Mouse (Mus musculus): ENCODE measurements around the gene Fam102b. TPM values are rescaled to one million over a fixed set of nuclear protein-coding genes. Genes with fewer than 3 reads are reported as not detected.

Gene Fam102b
- total RNA-seq, 1 experiment, result 7.5 TPM

DNA sequence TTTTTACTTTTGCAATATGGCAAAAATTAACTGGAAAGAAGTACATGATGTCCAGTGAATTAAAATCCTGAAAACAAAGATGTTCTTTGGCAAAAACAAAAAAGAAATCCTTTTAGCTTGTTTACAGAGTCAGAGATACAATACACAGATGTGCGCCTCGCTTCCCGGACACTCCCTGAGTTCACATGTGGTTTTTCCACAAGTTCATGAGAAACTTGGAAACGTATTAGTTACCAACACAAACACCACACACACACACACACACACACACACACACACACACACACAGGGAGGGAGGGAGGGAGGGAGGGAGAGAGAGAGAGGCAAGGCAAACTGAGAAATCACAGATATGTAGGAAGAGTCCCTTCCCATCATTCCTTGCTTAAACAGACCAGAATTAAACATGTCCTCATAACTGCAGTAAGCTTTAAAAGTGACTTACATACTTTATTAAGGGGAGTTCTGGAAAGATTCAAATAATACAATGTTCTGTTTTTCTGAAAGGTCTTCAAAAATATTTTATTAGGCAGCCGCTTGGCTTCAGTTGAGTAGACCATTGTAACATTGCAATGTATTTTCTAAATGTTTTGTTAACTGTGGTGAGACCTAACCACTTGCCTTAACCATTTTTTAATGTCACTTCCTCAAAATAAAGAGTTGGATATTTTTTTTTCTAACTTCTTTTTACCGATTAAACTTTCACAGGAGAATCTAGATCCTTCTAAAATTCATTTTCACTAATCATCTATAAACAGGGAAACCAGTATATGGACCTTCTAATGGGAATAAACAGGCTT is 5.5 kb downstream of the Fam102b start:
- no peak for DNase-seq (ENCODE audit: low read depth, low spot score)
- TF ChIP-seq CHD2 (IDR thresholded peaks at IDR 0.05; ENCODE audit: low read depth, low read length), result no peak
- no peak for TF ChIP-seq HCFC1 (IDR thresholded peaks at IDR 0.05; ENCODE audit: borderline replicate concordance, insufficient read depth, low read length)
- no peak for TF ChIP-seq MAFK (IDR thresholded peaks at IDR 0.05; ENCODE audit: insufficient read depth, low read depth, low read length)
- TF ChIP-seq ZC3H11A (IDR thresholded peaks at IDR 0.05; ENCODE audit: borderline replicate concordance, low read depth, low read length), result no peak
- no peak for TF ChIP-seq ZNF384 (IDR thresholded peaks at IDR 0.05; ENCODE audit: low read depth, low read length)
- H3K9me3 ChIP-seq (ENCODE audit: control insufficient read depth, insufficient read depth, low read depth, low read length), result no peaks in the 10 kb centered on the region
- H3K36me3 ChIP-seq (ENCODE audit: control insufficient read depth, insufficient read depth, low read length, poor library complexity, severe bottlenecking), result no peaks in the 10 kb centered on the region
- no peak overlapping the region for H3K27ac ChIP-seq (ENCODE audit: insufficient read depth, low read depth, low read length, poor library complexity, severe bottlenecking)
- H3K4me1 ChIP-seq (ENCODE audit: control insufficient read depth in 2 of 2, insufficient read depth in 2 of 2, low read length in 2 of 2, poor library complexity in 1 of 2), result no peaks in the 10 kb centered on the region
- H3K9ac ChIP-seq (ENCODE audit: insufficient read depth, low read depth, low read length, poor library complexity, severe bottlenecking), result no peak overlapping the region
- in situ Hi-C loops (cut with MboI; ENCODE audit: low sequenced_read_pairs in 2 of 2, unreplicated experiment in 2 of 2), result no loop called here
- H3K4me3 ChIP-seq (ENCODE audit: insufficient read depth in 1 of 2, low read depth in 1 of 2, low read length in 2 of 2, poor library complexity in 1 of 2, severe bottlenecking in 1 of 2), result no peak overlapping the region

DNA sequence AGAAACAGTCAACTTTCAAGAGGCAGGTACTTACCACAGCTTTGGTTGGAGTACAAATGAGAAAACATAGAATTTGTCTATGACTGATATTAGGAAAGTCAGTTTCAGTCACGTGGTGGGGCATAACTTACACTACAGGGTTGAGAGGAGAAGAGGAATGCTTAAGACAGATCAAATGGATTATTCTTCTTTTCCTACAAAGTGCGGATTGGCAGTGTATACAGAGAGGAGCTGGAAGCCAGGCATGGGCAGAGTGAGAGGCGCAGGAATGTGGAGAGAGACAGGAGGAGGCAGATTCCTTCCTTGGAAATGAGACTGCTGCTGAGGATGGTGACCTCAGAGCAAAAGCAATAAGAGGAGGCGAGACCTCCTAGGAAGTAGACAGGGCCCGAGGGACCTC is 9.1 kb downstream of the Fam102b start:
- DNase-seq (ENCODE audit: low read depth, low spot score), result no peak
- in situ Hi-C loops (cut with MboI; ENCODE audit: low sequenced_read_pairs in 2 of 2, unreplicated experiment in 2 of 2), result no loop called here
- no peaks in the 10 kb centered on the region for H3K9me3 ChIP-seq (ENCODE audit: control insufficient read depth, insufficient read depth, low read depth, low read length)
- H3K4me3 ChIP-seq (ENCODE audit: insufficient read depth in 1 of 2, low read depth in 1 of 2, low read length in 2 of 2, poor library complexity in 1 of 2, severe bottlenecking in 1 of 2), result no peak overlapping the region
- no peak overlapping the region for H3K9ac ChIP-seq (ENCODE audit: insufficient read depth, low read depth, low read length, poor library complexity, severe bottlenecking)
- no peak for TF ChIP-seq MAFK (IDR thresholded peaks at IDR 0.05; ENCODE audit: insufficient read depth, low read depth, low read length)
- no peak for TF ChIP-seq CHD2 (IDR thresholded peaks at IDR 0.05; ENCODE audit: low read depth, low read length)
- no peak for TF ChIP-seq ZNF384 (IDR thresholded peaks at IDR 0.05; ENCODE audit: low read depth, low read length)
- no peak for TF ChIP-seq ZC3H11A (IDR thresholded peaks at IDR 0.05; ENCODE audit: borderline replicate concordance, low read depth, low read length)
- TF ChIP-seq HCFC1 (IDR thresholded peaks at IDR 0.05; ENCODE audit: borderline replicate concordance, insufficient read depth, low read length), result no peak
- no peaks in the 10 kb centered on the region for H3K36me3 ChIP-seq (ENCODE audit: control insufficient read depth, insufficient read depth, low read length, poor library complexity, severe bottlenecking)
- H3K27ac ChIP-seq (ENCODE audit: insufficient read depth, low read depth, low read length, poor library complexity, severe bottlenecking), result no peak overlapping the region
- H3K4me1 ChIP-seq (ENCODE audit: control insufficient read depth in 2 of 2, insufficient read depth in 2 of 2, low read length in 2 of 2, poor library complexity in 1 of 2), result no peaks in the 10 kb centered on the region

DNA sequence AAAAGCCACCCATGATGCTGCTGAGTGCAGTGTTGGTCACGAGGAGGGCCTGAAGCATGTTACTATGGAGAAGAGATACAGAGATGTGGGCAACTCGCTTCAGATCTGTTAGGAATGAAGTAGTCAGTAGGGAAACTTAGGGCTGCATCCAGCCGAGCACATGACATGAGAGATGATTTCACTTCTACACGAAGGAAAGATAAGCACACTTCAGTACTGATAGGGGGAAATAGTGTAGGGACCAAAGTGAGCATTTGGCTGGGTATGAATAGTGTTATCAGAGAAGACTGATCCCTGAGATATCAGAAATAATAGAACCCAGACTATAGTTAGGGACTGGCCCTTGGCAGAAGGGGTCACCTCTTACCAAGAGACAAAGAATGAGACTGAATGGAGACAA is 14.8 kb downstream of the Fam102b start:
- no peaks in the 10 kb centered on the region for H3K4me1 ChIP-seq (ENCODE audit: control insufficient read depth in 2 of 2, insufficient read depth in 2 of 2, low read length in 2 of 2, poor library complexity in 1 of 2)
- TF ChIP-seq MAFK (IDR thresholded peaks at IDR 0.05; ENCODE audit: insufficient read depth, low read depth, low read length) (no peak), ZNF384 (IDR thresholded peaks at IDR 0.05; ENCODE audit: low read depth, low read length) (no peak), ZC3H11A (IDR thresholded peaks at IDR 0.05; ENCODE audit: borderline replicate concordance, low read depth, low read length) (no peak), CHD2 (IDR thresholded peaks at IDR 0.05; ENCODE audit: low read depth, low read length) (no peak), HCFC1 (IDR thresholded peaks at IDR 0.05; ENCODE audit: borderline replicate concordance, insufficient read depth, low read length) (no peak)
- in situ Hi-C loops (cut with MboI; ENCODE audit: low sequenced_read_pairs in 2 of 2, unreplicated experiment in 2 of 2), result no loop called here
- no peaks in the 10 kb centered on the region for H3K36me3 ChIP-seq (ENCODE audit: control insufficient read depth, insufficient read depth, low read length, poor library complexity, severe bottlenecking)
- no peak for DNase-seq (ENCODE audit: low read depth, low spot score)
- no peak overlapping the region for H3K4me3 ChIP-seq (ENCODE audit: insufficient read depth in 1 of 2, low read depth in 1 of 2, low read length in 2 of 2, poor library complexity in 1 of 2, severe bottlenecking in 1 of 2)
- H3K27ac ChIP-seq (ENCODE audit: insufficient read depth, low read depth, low read length, poor library complexity, severe bottlenecking), result no peak overlapping the region
- no peak overlapping the region for H3K9ac ChIP-seq (ENCODE audit: insufficient read depth, low read depth, low read length, poor library complexity, severe bottlenecking)
- no peaks in the 10 kb centered on the region for H3K9me3 ChIP-seq (ENCODE audit: control insufficient read depth, insufficient read depth, low read depth, low read length)

DNA sequence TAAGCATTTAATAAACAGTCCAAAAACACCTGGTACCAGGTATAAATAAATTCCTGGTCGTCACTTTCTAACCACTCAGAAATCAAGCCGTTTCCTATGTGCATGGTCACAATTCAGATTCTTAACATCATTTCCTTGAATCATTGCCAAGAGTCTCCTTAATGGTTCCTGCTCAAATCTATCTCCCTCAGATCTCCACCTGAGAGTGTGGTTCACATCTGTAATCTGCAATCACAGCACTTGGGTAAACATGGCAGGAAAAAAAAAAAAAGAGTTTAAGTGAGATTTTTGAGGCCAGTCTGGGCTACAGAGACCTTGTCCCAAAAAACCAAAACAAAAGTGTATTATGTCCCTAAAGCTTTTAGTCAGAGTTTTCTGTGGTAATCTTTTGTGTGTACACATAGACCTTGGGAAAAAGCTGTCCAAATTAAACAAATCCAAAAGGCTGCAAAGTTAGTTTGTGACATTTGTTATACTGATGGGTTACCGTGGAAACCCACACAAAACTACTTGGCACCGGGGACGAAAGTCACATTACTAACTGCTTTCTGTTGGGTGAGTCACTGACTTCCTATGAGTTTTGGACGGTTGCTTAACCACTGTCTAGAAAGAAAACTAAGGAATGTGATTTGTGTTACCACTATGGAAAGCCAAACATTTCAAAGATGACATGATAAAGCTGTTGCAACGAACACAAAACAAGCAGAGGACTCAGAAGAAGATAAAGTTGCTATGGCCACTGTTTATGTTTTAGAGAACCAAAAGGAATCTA is 16.7 kb downstream of the Fam102b start:
- no peak for DNase-seq (ENCODE audit: low read depth, low spot score)
- no peaks in the 10 kb centered on the region for H3K36me3 ChIP-seq (ENCODE audit: control insufficient read depth, insufficient read depth, low read length, poor library complexity, severe bottlenecking)

More for the DNA sequence above, 16.7 kb downstream of the Fam102b start:
- Histone ChIP-seq H3K4me3 (ENCODE audit: insufficient read depth in 1 of 2, low read depth in 1 of 2, low read length in 2 of 2, poor library complexity in 1 of 2, severe bottlenecking in 1 of 2) (no peak overlapping the region), H3K9ac (ENCODE audit: insufficient read depth, low read depth, low read length, poor library complexity, severe bottlenecking) (no peak overlapping the region), H3K27ac (ENCODE audit: insufficient read depth, low read depth, low read length, poor library complexity, severe bottlenecking) (no peak overlapping the region), H3K4me1 (ENCODE audit: control insufficient read depth in 2 of 2, insufficient read depth in 2 of 2, low read length in 2 of 2, poor library complexity in 1 of 2) (no peaks in the 10 kb centered on the region), H3K9me3 (ENCODE audit: control insufficient read depth, insufficient read depth, low read depth, low read length) (no peaks in the 10 kb centered on the region)
- in situ Hi-C loops (cut with MboI; ENCODE audit: low sequenced_read_pairs in 2 of 2, unreplicated experiment in 2 of 2), result no loop called here
- TF ChIP-seq ZC3H11A (IDR thresholded peaks at IDR 0.05; ENCODE audit: borderline replicate concordance, low read depth, low read length) (no peak), CHD2 (IDR thresholded peaks at IDR 0.05; ENCODE audit: low read depth, low read length) (no peak), HCFC1 (IDR thresholded peaks at IDR 0.05; ENCODE audit: borderline replicate concordance, insufficient read depth, low read length) (no peak), ZNF384 (IDR thresholded peaks at IDR 0.05; ENCODE audit: low read depth, low read length) (no peak), MAFK (IDR thresholded peaks at IDR 0.05; ENCODE audit: insufficient read depth, low read depth, low read length) (no peak)

All from ES-E14 (cell line).